Mouse (Mus musculus) heart, embryonic 14.5 days (tissue): ENCODE data around the gene Dio3. TPM values are rescaled to one million over a fixed set of nuclear protein-coding genes. Genes with fewer than 3 reads are reported as not detected.

ENCODE experiments used
- ATAC-seq: fragments of 200-750 bp; cut with Nextera tagmentation; 2 replicates; pipeline ENCODE4 v1.8.0; 2017; ENCODE audit warnings: low read depth, moderate TSS enrichment; ENCODE audit not compliant: insufficient number of reproducible peaks, insufficient read depth, low FRiP score
- H3K27ac ChIP-seq, 2 experiments: fragments of 200-500 bp in 1 of 2; fragments of 300-500 bp in 1 of 2; sonication (generic) in 1 of 2; replicated peaks in 1 of 2; 2 replicates each; pipeline ENCODE4 v1.5.1; 2012 to 2014; ENCODE audit warnings: low read depth in 2 of 2, low read length in 2 of 2, control low read depth in 1 of 2, mild to moderate bottlenecking in 1 of 2, mixed read lengths in 1 of 2; ENCODE audit not compliant: control insufficient read depth in 1 of 2, insufficient read depth in 1 of 2
- H3K27me3 ChIP-seq: fragments of 300-500 bp; sonication (generic); 2 replicates; pipeline ENCODE4 v1.6.1; 2014; ENCODE audit warnings: mild to moderate bottlenecking, low read length, control low read depth; ENCODE audit not compliant: control insufficient read depth, insufficient read depth
- H3K36me3 ChIP-seq: fragments of 300-500 bp; sonication (generic); 2 replicates; pipeline ENCODE4 v1.6.1; 2014; ENCODE audit warnings: mild to moderate bottlenecking, control low read depth, low read length, mixed read lengths; ENCODE audit not compliant: control insufficient read depth, insufficient read depth
- H3K4me1 ChIP-seq, 2 experiments: fragments of 200-500 bp in 1 of 2; fragments of 300-500 bp in 1 of 2; sonication (generic) in 1 of 2; 2 replicates each; pipeline ENCODE4 v1.6.1; 2012 to 2014; ENCODE audit warnings: low read length in 2 of 2, control low read depth in 1 of 2, mixed read lengths in 1 of 2; ENCODE audit not compliant: control insufficient read depth in 2 of 2, insufficient read depth in 2 of 2
- H3K4me2 ChIP-seq: fragments of 300-500 bp; sonication (generic); 2 replicates; pipeline ENCODE4 v1.6.1; 2014; ENCODE audit warnings: mild to moderate bottlenecking, low read length
- H3K4me3 ChIP-seq, 2 experiments: fragments of 200-500 bp in 1 of 2; fragments of 300-500 bp in 1 of 2; sonication (generic) in 1 of 2; 2 replicates each; pipeline ENCODE4 v1.5.1; 2012 to 2014; ENCODE audit warnings: low read length in 2 of 2, mild to moderate bottlenecking in 2 of 2, control low read depth in 1 of 2, low read depth in 1 of 2, moderate library complexity in 1 of 2; ENCODE audit not compliant: control insufficient read depth in 1 of 2, insufficient read depth in 1 of 2
- H3K9ac ChIP-seq: fragments of 300-500 bp; sonication (generic); 2 replicates; pipeline ENCODE4 v1.6.1; 2014; ENCODE audit warnings: mild to moderate bottlenecking, low read length
- H3K9me3 ChIP-seq: fragments of 300-500 bp; sonication (generic); 2 replicates; pipeline ENCODE4 v1.6.1; 2016; ENCODE audit warnings: low read length, control low read depth; ENCODE audit not compliant: control insufficient read depth
- WGBS: fragments of 180-500 bp; shearing (Covaris S2); extraction: QIAGEN DNeasy Blood & Tissue Kit; methylation state at CpG from one replicate; pipeline ENCODE4 v1.1.7; 2014; 5-methylcytosine and 5-hydroxymethylcytosine counted together
- polyA plus RNA-seq: library from polyadenylated mRNA; unstranded; fragments of >200 nt; fragmentation: Nextera tagmentation; extraction: Ambion mirVana; gene quantifications from 2 replicates; pipeline ENCODE4 v1.2.1, GENCODE M21; 2014

The Dio3 gene
- polyA plus RNA-seq, 1 experiment from 2014 or later, result not detected

DNA sequence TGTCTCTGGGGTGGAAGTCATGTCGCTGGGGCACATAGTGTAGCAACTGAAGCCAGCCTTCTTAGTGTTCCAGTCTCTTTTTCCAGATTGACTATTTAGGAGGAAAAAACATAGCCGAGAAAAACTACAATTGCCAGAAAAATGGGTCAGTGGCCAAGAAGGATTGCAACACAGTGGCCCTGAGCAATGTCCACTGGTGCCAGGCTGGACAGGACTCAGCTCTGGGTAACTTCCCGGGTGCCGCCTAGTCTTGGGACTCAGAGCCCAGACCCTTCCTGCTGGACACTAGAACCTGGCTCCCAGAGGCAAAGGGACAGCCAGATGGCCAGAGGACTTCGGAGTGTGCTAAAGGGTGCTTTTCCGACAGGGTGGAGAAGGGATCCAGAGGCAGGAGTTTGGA, 34.3 kb upstream of the Dio3 start:
- WGBS, result 79% methylated on average over 6 of the region's 6 CpGs
- H3K4me1 ChIP-seq, result no peaks in the 10 kb centered on the region
- no peaks in the 10 kb centered on the region for H3K36me3 ChIP-seq
- H3K27me3 ChIP-seq, result peaks cover 8% of the 10 kb centered on the region
- no peak overlapping the region for H3K4me3 ChIP-seq
- no peak overlapping the region for H3K9ac ChIP-seq
- ATAC-seq, result no peak
- no peak overlapping the region for H3K4me2 ChIP-seq
- H3K9me3 ChIP-seq, result peaks cover 4% of the 10 kb centered on the region; the same call in 1 of the 2 replicates
- no peak overlapping the region for H3K27ac ChIP-seq

DNA sequence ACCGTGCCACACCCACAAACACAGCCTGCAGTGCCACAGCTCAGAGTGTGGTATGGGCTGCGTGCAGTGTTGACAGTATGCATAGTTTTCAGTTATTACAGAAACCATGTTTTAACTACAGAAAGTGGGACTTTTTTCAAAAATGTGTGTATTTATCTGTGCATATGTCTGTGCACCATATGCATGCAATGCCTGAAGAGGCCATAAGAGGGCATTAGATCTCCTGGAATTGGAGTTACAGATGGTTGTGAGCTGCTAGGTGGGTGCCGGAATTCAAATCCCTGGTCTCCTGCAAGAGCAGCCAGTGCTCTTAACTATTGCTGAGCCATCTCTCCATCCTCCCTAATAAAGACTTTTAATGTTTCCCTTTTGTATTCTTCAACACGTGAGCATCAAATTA, 33.4 kb upstream of the Dio3 start:
- Histone ChIP-seq H3K4me1 (no peaks in the 10 kb centered on the region), H3K27ac (no peak overlapping the region), H3K27me3 (peaks cover 8% of the 10 kb centered on the region), H3K9ac (no peak overlapping the region), H3K36me3 (no peaks in the 10 kb centered on the region), H3K4me2 (no peak overlapping the region), H3K9me3 (peaks cover 4% of the 10 kb centered on the region; the same call in 1 of the 2 replicates), H3K4me3 (no peak overlapping the region)
- WGBS, result 87% methylated on average over 4 of the region's 4 CpGs
- no peak for ATAC-seq

DNA sequence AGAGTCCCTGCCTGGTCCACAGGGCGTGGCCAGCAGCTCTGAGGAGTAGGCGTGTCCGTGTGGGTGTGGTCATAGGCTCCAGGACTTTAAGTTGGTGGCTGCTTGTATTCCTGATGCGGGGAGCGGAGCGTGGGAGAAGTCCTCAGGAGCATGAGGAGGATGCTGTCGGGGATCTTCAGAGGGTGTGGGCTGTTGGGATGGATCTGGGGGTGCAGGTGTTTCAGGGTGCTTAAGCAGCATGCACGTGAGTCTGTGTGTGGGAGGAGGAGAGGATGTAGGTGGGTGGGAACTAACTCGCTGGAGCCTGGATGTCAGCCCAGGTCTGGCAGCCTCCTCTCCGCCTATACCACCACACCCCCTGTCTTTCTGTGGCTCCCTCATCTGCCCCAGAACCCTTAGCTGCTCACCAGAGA, 26.7 kb upstream of the Dio3 start:
- no peak for ATAC-seq
- H3K27me3 ChIP-seq, result peaks cover 22% of the 10 kb centered on the region; the same call in 1 of the 2 replicates
- H3K4me3 ChIP-seq, result no peak overlapping the region
- H3K4me1 ChIP-seq, result no peaks in the 10 kb centered on the region
- WGBS, result 20% methylated on average over 10 of the region's 10 CpGs
- H3K36me3 ChIP-seq, result no peaks in the 10 kb centered on the region
- no peak overlapping the region for H3K9ac ChIP-seq
- no peak overlapping the region for H3K4me2 ChIP-seq
- no peak overlapping the region for H3K27ac ChIP-seq
- H3K9me3 ChIP-seq, result no peaks in the 10 kb centered on the region

GRCm38 (mm10) chr12:110255731-110256130, 23.1 kb upstream of the Dio3 start:
- WGBS, result 62% methylated on average over 10 of the region's 10 CpGs
- no peak overlapping the region for H3K9ac ChIP-seq
- no peak overlapping the region for H3K27ac ChIP-seq
- peaks cover 26% of the 10 kb centered on the region; the same call in 1 of the 2 replicates for H3K27me3 ChIP-seq
- no peak overlapping the region for H3K4me3 ChIP-seq
- no peaks in the 10 kb centered on the region for H3K9me3 ChIP-seq
- H3K36me3 ChIP-seq, result no peaks in the 10 kb centered on the region
- H3K4me2 ChIP-seq, result no peak overlapping the region
- H3K4me1 ChIP-seq, result no peaks in the 10 kb centered on the region
- no peak for ATAC-seq

- Histone ChIP-seq H3K4me2 (no peak overlapping the region), H3K4me1 (no peaks in the 10 kb centered on the region), H3K27me3 (peaks cover 19% of the 10 kb centered on the region; the same call in 1 of the 2 replicates), H3K27ac (no peak overlapping the region), H3K4me3 (no peak overlapping the region), H3K36me3 (no peaks in the 10 kb centered on the region), H3K9me3 (no peaks in the 10 kb centered on the region), H3K9ac (no peak overlapping the region)
- WGBS, result 59% methylated on average over 14 of the region's 14 CpGs
- ATAC-seq, result no peak
Measured at GRCm38 (mm10) chr12:110256478-110257220, 22.2 kb upstream of the Dio3 start.

DNA sequence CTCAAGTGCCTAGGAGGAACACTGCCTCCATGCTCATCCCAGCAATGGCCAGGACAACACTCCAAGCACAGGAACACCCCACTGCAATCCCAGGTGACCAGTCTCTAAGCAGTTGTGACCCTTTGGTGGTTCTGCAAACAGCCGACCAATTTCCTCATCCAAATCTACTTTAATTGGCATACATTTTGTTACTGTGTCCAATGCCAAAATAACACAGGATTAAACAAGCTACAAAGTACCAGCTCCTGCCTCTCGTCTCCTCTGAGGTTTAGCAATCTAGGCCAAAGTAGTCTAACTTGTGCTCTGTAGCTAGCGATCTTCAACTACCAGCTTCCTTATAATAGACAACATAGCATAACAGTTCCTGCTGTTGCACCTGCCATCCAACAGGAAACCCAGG, 10.6 kb upstream of the Dio3 start:
- Histone ChIP-seq H3K36me3 (no peaks in the 10 kb centered on the region), H3K27me3 (peaks cover 26% of the 10 kb centered on the region), H3K27ac (no peak overlapping the region), H3K4me3 (no peak overlapping the region), H3K4me1 (no peaks in the 10 kb centered on the region), H3K9ac (no peak overlapping the region), H3K9me3 (no peaks in the 10 kb centered on the region), H3K4me2 (no peak overlapping the region)
- no peak for ATAC-seq
- WGBS, result 78% methylated on average over 3 of the region's 3 CpGs

DNA sequence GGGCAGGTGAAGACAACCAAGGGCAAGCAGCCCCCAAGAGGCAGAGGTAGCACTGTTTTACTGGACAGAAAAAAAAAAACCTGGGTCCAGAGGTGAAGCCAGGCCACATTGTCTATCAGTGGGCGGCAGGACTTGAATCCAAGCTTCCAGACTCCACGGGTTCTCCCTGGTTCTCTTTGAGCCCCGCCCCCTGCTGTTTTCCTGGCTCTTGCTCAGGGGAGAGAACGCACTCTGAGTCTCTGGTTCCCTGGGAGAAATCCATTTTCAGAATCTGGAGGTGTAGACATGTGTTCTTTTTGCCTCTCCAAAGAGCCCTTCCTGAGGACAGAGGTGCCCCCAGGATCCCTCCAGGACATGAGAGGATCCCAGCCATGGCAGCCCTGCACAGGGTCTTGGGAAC, 9.2 kb upstream of the Dio3 start:
- WGBS, result 60% methylated on average over 4 of the region's 4 CpGs
- no peaks in the 10 kb centered on the region for H3K9me3 ChIP-seq
- H3K9ac ChIP-seq, result no peak overlapping the region
- H3K27ac ChIP-seq, result no peak overlapping the region
- H3K36me3 ChIP-seq, result no peaks in the 10 kb centered on the region
- ATAC-seq, result no peak
- H3K4me1 ChIP-seq, result no peaks in the 10 kb centered on the region
- H3K27me3 ChIP-seq, result peaks cover 40% of the 10 kb centered on the region
- no peak overlapping the region for H3K4me2 ChIP-seq
- no peak overlapping the region for H3K4me3 ChIP-seq

DNA sequence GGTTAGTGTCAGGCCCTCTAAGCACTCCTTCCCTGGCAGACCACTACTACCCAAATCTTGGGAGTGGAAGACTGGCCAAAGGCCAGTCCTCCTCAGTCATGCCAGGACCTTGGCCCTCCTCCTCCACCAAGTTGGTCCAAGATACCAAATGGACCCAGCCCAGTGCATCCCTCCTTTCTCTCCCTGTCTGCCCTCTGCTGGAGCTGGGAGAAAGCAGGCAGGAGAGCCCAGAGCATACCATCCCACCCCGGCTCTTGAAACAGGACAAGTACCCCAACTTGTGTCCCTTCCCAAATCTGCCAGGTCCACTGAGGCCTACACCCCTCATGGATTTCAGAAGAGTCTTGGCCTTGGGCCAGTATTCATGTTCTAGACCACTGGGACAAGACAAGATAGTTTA, 2.8 kb upstream of the Dio3 start:
- Histone ChIP-seq H3K27ac (no peak overlapping the region), H3K9ac (no peak overlapping the region), H3K36me3 (no peaks in the 10 kb centered on the region), H3K9me3 (no peaks in the 10 kb centered on the region), H3K4me1 (peaks cover 0 to 6% of the 10 kb centered on the region in 2 experiments; a peak in 2 of 4 replicates), H3K4me3 (no peak overlapping the region), H3K27me3 (peaks cover 93% of the 10 kb centered on the region), H3K4me2 (no peak overlapping the region)
- no peak for ATAC-seq
- whole genome bisulfite sequencing, result 42% methylated on average over 1 of the region's 1 CpGs
